Comparison of ENCODE assay signal across 8 mouse cellular contexts in genomic region chr5:3928690-3929046, GRCm38 (mm10). TPM values are rescaled to one million over a fixed set of nuclear protein-coding genes. Genes with fewer than 3 reads are reported as not detected.
DNase-seq lines count a peak whose midpoint lies in the region; ATAC-seq and TF ChIP-seq lines count a peak whose summit lies in the region.

No protein-coding gene starts in this region.

- peak; percentile 44 to 46 for DNase-seq in layer of hippocampus, postnatal 10 days (ENCODE audit: low spot score in 2 of 2)
- no peak for DNase-seq in layer of hippocampus, adult 9-11 months
- peak; percentile 79 for DNase-seq in brain, embryonic 14.5 days (ENCODE audit: low read depth)
- DNase-seq in heart, postnatal 14 days, result peak; percentile 25 to 42
- DNase-seq in kidney, postnatal 4 days, result peak; percentile 37 to 59
- DNase-seq in mesoderm, embryonic 11.5 days (ENCODE audit: low read depth, low spot score), result peak; percentile 60
- peak; percentile 9 to 10 for DNase-seq in spleen, postnatal 14 days (ENCODE audit: low spot score in 2 of 2)

- TF ChIP-seq CTCF in brain, embryonic 14.5 days (IDR thresholded peaks at IDR 0.05; ENCODE audit: borderline replicate concordance, extremely low read depth, insufficient read depth, insufficient read length), result no peak

- no peak for TF ChIP-seq POLR2A in brain, embryonic 14.5 days (IDR thresholded peaks at IDR 0.05; ENCODE audit: borderline replicate concordance, extremely low read depth, insufficient read depth, insufficient read length, poor library complexity, severe bottlenecking)

- intact Hi-C loops in heart, postnatal 14 days (cut with DNase I), result no loop called here

- peak; percentile 58 for ATAC-seq in erythroblast, adult 5-6 weeks (replicated peaks; ENCODE audit: low FRiP score, poor library complexity, severe bottlenecking)

RNA-seq across cellular contexts. Expression of gene Akap9, which starts 0.8 kb away (rescaled TPM):
- total RNA-seq in layer of hippocampus, postnatal 10 days (2021), result 10 to 100 TPM; 82.7 to 85.8 TPM
- polyA plus RNA-seq in brain, embryonic 14.5 days (2012; rRNA removed), result 61.0 and 79.1 TPM in 2 replicates
- 11.3 and 13.4 TPM in 2 replicates for total RNA-seq in erythroblast, adult 5-6 weeks (2015; ENCODE audit: low replicate concordance)
- total RNA-seq in erythroblast, adult 5-6 weeks (2017; ENCODE audit: low replicate concordance), result 10.0 and 25.9 TPM in 2 replicates
- 10 to 100 TPM; 46.7 to 47.5 TPM for total RNA-seq in heart, postnatal 14 days (2021)

RNA-seq across cellular contexts. Expression of gene Mterf1a, which starts 34.9 kb away (rescaled TPM):
- 1 to 10 TPM; 9.3 to 9.6 TPM for total RNA-seq in layer of hippocampus, postnatal 10 days (2021)
- polyA plus RNA-seq in brain, embryonic 14.5 days (2012; rRNA removed), result 5.2 and 6.1 TPM in 2 replicates
- 2.1 and 13.1 TPM in 2 replicates for total RNA-seq in erythroblast, adult 5-6 weeks (2015; ENCODE audit: low replicate concordance)
- 4.7 and 8.2 TPM in 2 replicates for total RNA-seq in erythroblast, adult 5-6 weeks (2017; ENCODE audit: low replicate concordance)
- total RNA-seq in heart, postnatal 14 days (2021), result 1 to 10 TPM; 3.1 to 3.7 TPM
